Mouse (Mus musculus): ENCODE results near the gene Smu1.
"Not testable (repeated sequence)": the region's sequence is repeated elsewhere in the genome, so short reads cannot be mapped to it uniquely, and the experiment has no call there.

Smu1 gene

GRCm38 (mm10) chr4:40757780-40758420, at the start of gene Smu1:
Gene Smu1, minus strand, starts transcription at chr4:40757923.
- peak; percentile 97 for DNase-seq

- DNase-seq: no peak
Observed at GRCm38 (mm10) chr4:40807382-40807781, 49.7 kb upstream of the Smu1 start.

GRCm38 (mm10) chr4:40805401-40805800, 47.7 kb upstream of the Smu1 start:
- DNase-seq: no peak

GRCm38 (mm10) chr4:40802787-40803186, 45.1 kb upstream of the Smu1 start:
- no peak for DNase-seq

GRCm38 (mm10) chr4:40801908-40802307, 44.2 kb upstream of the Smu1 start:
- no peak for DNase-seq

GRCm38 (mm10) chr4:40800873-40801272, 43.1 kb upstream of the Smu1 start:
- DNase-seq: no peak

- not testable (repeated sequence) for DNase-seq
Observed at GRCm38 (mm10) chr4:40798833-40799555, 41.3 kb upstream of the Smu1 start.

GRCm38 (mm10) chr4:40795761-40796160, 38.0 kb upstream of the Smu1 start:
- DNase-seq: no peak

- no peak for DNase-seq
Observed at GRCm38 (mm10) chr4:40794320-40794719, 36.6 kb upstream of the Smu1 start.

GRCm38 (mm10) chr4:40791176-40791575, 33.5 kb upstream of the Smu1 start:
- DNase-seq: no peak

GRCm38 (mm10) chr4:40786578-40786977, 28.9 kb upstream of the Smu1 start:
- DNase-seq: no peak

GRCm38 (mm10) chr4:40785620-40786166, 28.0 kb upstream of the Smu1 start:
- no peak for DNase-seq

- DNase-seq: no peak
Observed at GRCm38 (mm10) chr4:40784556-40785169, 26.9 kb upstream of the Smu1 start.

GRCm38 (mm10) chr4:40783049-40783448, 25.3 kb upstream of the Smu1 start:
- no peak for DNase-seq

- no peak for DNase-seq
Observed at GRCm38 (mm10) chr4:40781797-40782495, 24.2 kb upstream of the Smu1 start.

- DNase-seq: no peak
Observed at GRCm38 (mm10) chr4:40781143-40781542, 23.4 kb upstream of the Smu1 start.

GRCm38 (mm10) chr4:40778656-40779055, 20.9 kb upstream of the Smu1 start:
- no peak for DNase-seq

GRCm38 (mm10) chr4:40777116-40777515, 19.4 kb upstream of the Smu1 start:
- no peak for DNase-seq

- no peak for DNase-seq
Observed at GRCm38 (mm10) chr4:40776416-40776815, 18.7 kb upstream of the Smu1 start.

GRCm38 (mm10) chr4:40774279-40775259, 16.8 kb upstream of the Smu1 start:
- peak; percentile 39 for DNase-seq

GRCm38 (mm10) chr4:40759876-40760275, 2.2 kb upstream of the Smu1 start:
- no peak for DNase-seq
